Mouse (Mus musculus): ENCODE measurements around the gene Il23r.

GRCm38 (mm10) chr6:67421761-67422160 is 69.9 kb downstream of the Il23r start:
- TF ChIP-seq GATA1 (IDR thresholded peaks at IDR 0.05; ENCODE audit: borderline replicate concordance, low read length): no peak
- no peak for TF ChIP-seq FLI1 (IDR thresholded peaks at IDR 0.05; ENCODE audit: low read length)

All from megakaryocyte, embryonic 14.5 days (primary cell).